Mouse (Mus musculus): Measurements from ENCODE around the gene Pdzrn4. TPM values are rescaled to one million over a fixed set of nuclear protein-coding genes. Genes with fewer than 3 reads are reported as not detected.
A peak's percentile ranks its signal among the peaks of the same experiment; 100 is the strongest.

Gene Pdzrn4
- polyA plus RNA-seq, 1 experiment from 2014 or later, result 1.7 TPM

- Histone ChIP-seq H3K4me1 (ENCODE audit: control insufficient read depth, insufficient read depth, low read length) (peaks cover 12% of the 10 kb centered on the region), H3K4me2 (ENCODE audit: low read depth, severe bottlenecking) (no peak overlapping the region), H3K36me3 (ENCODE audit: control insufficient read depth, insufficient read depth, low read length) (no peaks in the 10 kb centered on the region), H3K9me3 (ENCODE audit: control insufficient read depth, low read length) (no peaks in the 10 kb centered on the region), H3K27ac (replicated peaks; ENCODE audit: low read depth, low read length) (no peak overlapping the region), H3K27me3 (ENCODE audit: control insufficient read depth, insufficient read depth, low read length) (peaks cover 17% of the 10 kb centered on the region), H3K4me3 (ENCODE audit: low read depth, low read length) (no peak overlapping the region), H3K9ac (ENCODE audit: low read length) (no peak overlapping the region)
- DNase-seq (ENCODE audit: low spot score), result no peak
- WGBS, result 67% methylated on average over 6 of the region's 6 CpGs
- no peak for ATAC-seq (ENCODE audit: insufficient number of reproducible peaks, low FRiP score, low TSS enrichment, low read depth)
Measured at GRCm38 (mm10) chr15:92401554-92401953, 4.9 kb downstream of the Pdzrn4 start.

- Histone ChIP-seq H3K9me3 (ENCODE audit: control insufficient read depth, low read length) (no peaks in the 10 kb centered on the region), H3K27ac (replicated peaks; ENCODE audit: low read depth, low read length) (no peak overlapping the region), H3K9ac (ENCODE audit: low read length) (no peak overlapping the region), H3K27me3 (ENCODE audit: control insufficient read depth, insufficient read depth, low read length) (no peaks in the 10 kb centered on the region), H3K36me3 (ENCODE audit: control insufficient read depth, insufficient read depth, low read length) (no peaks in the 10 kb centered on the region; the same call in 1 of the 2 replicates), H3K4me3 (ENCODE audit: low read depth, low read length) (no peak overlapping the region), H3K4me1 (ENCODE audit: control insufficient read depth, insufficient read depth, low read length) (peaks cover 5% of the 10 kb centered on the region; the same call in 1 of the 2 replicates), H3K4me2 (ENCODE audit: low read depth, severe bottlenecking) (no peak overlapping the region)
- WGBS, result 25% methylated on average over 4 of the region's 4 CpGs
- ATAC-seq (ENCODE audit: insufficient number of reproducible peaks, low FRiP score, low TSS enrichment, low read depth), result no peak
- DNase-seq (ENCODE audit: low spot score), result no peak
Measured at GRCm38 (mm10) chr15:92415323-92415722, 18.6 kb downstream of the Pdzrn4 start.

- H3K9ac ChIP-seq (ENCODE audit: low read length), result no peak overlapping the region
- DNase-seq (ENCODE audit: low spot score) (no peak), ATAC-seq (ENCODE audit: insufficient number of reproducible peaks, low FRiP score, low TSS enrichment, low read depth) (no peak)
- no peaks in the 10 kb centered on the region; the same call in 1 of the 2 replicates for H3K36me3 ChIP-seq (ENCODE audit: control insufficient read depth, insufficient read depth, low read length)
- WGBS, result 80% methylated on average over 6 of the region's 6 CpGs
- H3K9me3 ChIP-seq (ENCODE audit: control insufficient read depth, low read length), result no peaks in the 10 kb centered on the region
- no peak overlapping the region for H3K4me2 ChIP-seq (ENCODE audit: low read depth, severe bottlenecking)
- peaks cover 5% of the 10 kb centered on the region; the same call in 1 of the 2 replicates for H3K4me1 ChIP-seq (ENCODE audit: control insufficient read depth, insufficient read depth, low read length)
- no peaks in the 10 kb centered on the region for H3K27me3 ChIP-seq (ENCODE audit: control insufficient read depth, insufficient read depth, low read length)
- H3K4me3 ChIP-seq (ENCODE audit: low read depth, low read length), result no peak overlapping the region
- no peak overlapping the region for H3K27ac ChIP-seq (replicated peaks; ENCODE audit: low read depth, low read length)
Measured at GRCm38 (mm10) chr15:92416141-92416540, 19.5 kb downstream of the Pdzrn4 start.

GRCm38 (mm10) chr15:92416658-92417057, 20.0 kb downstream of the Pdzrn4 start:
- Histone ChIP-seq H3K27me3 (ENCODE audit: control insufficient read depth, insufficient read depth, low read length) (no peaks in the 10 kb centered on the region), H3K9ac (ENCODE audit: low read length) (no peak overlapping the region), H3K4me1 (ENCODE audit: control insufficient read depth, insufficient read depth, low read length) (peaks cover 5% of the 10 kb centered on the region; the same call in 1 of the 2 replicates), H3K36me3 (ENCODE audit: control insufficient read depth, insufficient read depth, low read length) (no peaks in the 10 kb centered on the region; the same call in 1 of the 2 replicates), H3K4me3 (ENCODE audit: low read depth, low read length) (no peak overlapping the region), H3K9me3 (ENCODE audit: control insufficient read depth, low read length) (no peaks in the 10 kb centered on the region), H3K27ac (replicated peaks; ENCODE audit: low read depth, low read length) (no peak overlapping the region), H3K4me2 (ENCODE audit: low read depth, severe bottlenecking) (no peak overlapping the region)
- ATAC-seq (ENCODE audit: insufficient number of reproducible peaks, low FRiP score, low TSS enrichment, low read depth) (no peak), DNase-seq (ENCODE audit: low spot score) (no peak)
- WGBS, result 31% methylated on average over 7 of the region's 7 CpGs

GRCm38 (mm10) chr15:92417120-92417519, 20.4 kb downstream of the Pdzrn4 start:
- Histone ChIP-seq H3K27ac (replicated peaks; ENCODE audit: low read depth, low read length) (no peak overlapping the region), H3K4me3 (ENCODE audit: low read depth, low read length) (no peak overlapping the region), H3K9me3 (ENCODE audit: control insufficient read depth, low read length) (no peaks in the 10 kb centered on the region), H3K4me1 (ENCODE audit: control insufficient read depth, insufficient read depth, low read length) (peaks cover 5% of the 10 kb centered on the region; the same call in 1 of the 2 replicates), H3K27me3 (ENCODE audit: control insufficient read depth, insufficient read depth, low read length) (no peaks in the 10 kb centered on the region), H3K4me2 (ENCODE audit: low read depth, severe bottlenecking) (no peak overlapping the region), H3K36me3 (ENCODE audit: control insufficient read depth, insufficient read depth, low read length) (no peaks in the 10 kb centered on the region; the same call in 1 of the 2 replicates), H3K9ac (ENCODE audit: low read length) (no peak overlapping the region)
- DNase-seq (ENCODE audit: low spot score) (no peak), ATAC-seq (ENCODE audit: insufficient number of reproducible peaks, low FRiP score, low TSS enrichment, low read depth) (no peak)
- 33% methylated on average over 3 of the region's 3 CpGs for WGBS

GRCm38 (mm10) chr15:92434605-92435004, 37.9 kb downstream of the Pdzrn4 start:
- no peak overlapping the region for H3K4me2 ChIP-seq (ENCODE audit: low read depth, severe bottlenecking)
- DNase-seq (ENCODE audit: low spot score) (no peak), ATAC-seq (ENCODE audit: insufficient number of reproducible peaks, low FRiP score, low TSS enrichment, low read depth) (no peak)
- H3K4me3 ChIP-seq (ENCODE audit: low read depth, low read length), result no peak overlapping the region
- WGBS, result 10% methylated on average over 6 of the region's 6 CpGs
- H3K36me3 ChIP-seq (ENCODE audit: control insufficient read depth, insufficient read depth, low read length), result no peaks in the 10 kb centered on the region
- H3K27ac ChIP-seq (replicated peaks; ENCODE audit: low read depth, low read length), result no peak overlapping the region
- no peaks in the 10 kb centered on the region for H3K27me3 ChIP-seq (ENCODE audit: control insufficient read depth, insufficient read depth, low read length)
- no peaks in the 10 kb centered on the region for H3K9me3 ChIP-seq (ENCODE audit: control insufficient read depth, low read length)
- H3K9ac ChIP-seq (ENCODE audit: low read length), result no peak overlapping the region
- no peaks in the 10 kb centered on the region for H3K4me1 ChIP-seq (ENCODE audit: control insufficient read depth, insufficient read depth, low read length)

GRCm38 (mm10) chr15:92435306-92435705, 38.6 kb downstream of the Pdzrn4 start:
- DNase-seq (ENCODE audit: low spot score) (no peak), ATAC-seq (ENCODE audit: insufficient number of reproducible peaks, low FRiP score, low TSS enrichment, low read depth) (no peak)
- Histone ChIP-seq H3K27me3 (ENCODE audit: control insufficient read depth, insufficient read depth, low read length) (no peaks in the 10 kb centered on the region), H3K4me3 (ENCODE audit: low read depth, low read length) (no peak overlapping the region), H3K9me3 (ENCODE audit: control insufficient read depth, low read length) (no peaks in the 10 kb centered on the region), H3K36me3 (ENCODE audit: control insufficient read depth, insufficient read depth, low read length) (no peaks in the 10 kb centered on the region), H3K27ac (replicated peaks; ENCODE audit: low read depth, low read length) (no peak overlapping the region), H3K4me2 (ENCODE audit: low read depth, severe bottlenecking) (no peak overlapping the region), H3K9ac (ENCODE audit: low read length) (no peak overlapping the region), H3K4me1 (ENCODE audit: control insufficient read depth, insufficient read depth, low read length) (no peaks in the 10 kb centered on the region)
- 38% methylated on average over 4 of the region's 4 CpGs for WGBS

GRCm38 (mm10) chr15:92441630-92442180, 45.0 kb downstream of the Pdzrn4 start:
- Histone ChIP-seq H3K36me3 (ENCODE audit: control insufficient read depth, insufficient read depth, low read length) (no peaks in the 10 kb centered on the region), H3K4me3 (ENCODE audit: low read depth, low read length) (no peak overlapping the region), H3K9me3 (ENCODE audit: control insufficient read depth, low read length) (no peaks in the 10 kb centered on the region), H3K9ac (ENCODE audit: low read length) (no peak overlapping the region), H3K4me1 (ENCODE audit: control insufficient read depth, insufficient read depth, low read length) (no peaks in the 10 kb centered on the region), H3K27ac (replicated peaks; ENCODE audit: low read depth, low read length) (no peak overlapping the region), H3K4me2 (ENCODE audit: low read depth, severe bottlenecking) (no peak overlapping the region), H3K27me3 (ENCODE audit: control insufficient read depth, insufficient read depth, low read length) (no peaks in the 10 kb centered on the region)
- DNase-seq (ENCODE audit: low spot score) (peak; percentile 33), ATAC-seq (ENCODE audit: insufficient number of reproducible peaks, low FRiP score, low TSS enrichment, low read depth) (no peak)
- WGBS, result 42% methylated on average over 19 of the region's 19 CpGs

- H3K4me1 ChIP-seq (ENCODE audit: control insufficient read depth, insufficient read depth, low read length), result no peaks in the 10 kb centered on the region
- H3K27me3 ChIP-seq (ENCODE audit: control insufficient read depth, insufficient read depth, low read length), result no peaks in the 10 kb centered on the region
- no peak overlapping the region for H3K9ac ChIP-seq (ENCODE audit: low read length)
- ATAC-seq (ENCODE audit: insufficient number of reproducible peaks, low FRiP score, low TSS enrichment, low read depth), result no peak
- H3K36me3 ChIP-seq (ENCODE audit: control insufficient read depth, insufficient read depth, low read length), result no peaks in the 10 kb centered on the region
- H3K4me2 ChIP-seq (ENCODE audit: low read depth, severe bottlenecking), result no peak overlapping the region
- no peaks in the 10 kb centered on the region for H3K9me3 ChIP-seq (ENCODE audit: control insufficient read depth, low read length)
- no peak overlapping the region for H3K4me3 ChIP-seq (ENCODE audit: low read depth, low read length)
- DNase-seq (ENCODE audit: low spot score), result peak; percentile 56
- 39% methylated on average over 8 of the region's 8 CpGs for WGBS
- H3K27ac ChIP-seq (replicated peaks; ENCODE audit: low read depth, low read length), result no peak overlapping the region
Measured at GRCm38 (mm10) chr15:92447708-92448147, 51.0 kb downstream of the Pdzrn4 start.
